Mouse (Mus musculus) mouse trophoblast stem cell (cell line): ENCODE results near the gene Gm28230.

Experiments used
- in situ Hi-C, 2 experiments: fragments of 300-500 bp; cut with MseI, MboI; formaldehyde crosslinking; loops; 2 replicates in 1 of 2; 3 replicates in 1 of 2; pipeline ENCODE4 v1.15.1; 2025

The Gm28230 gene

GRCm38 (mm10) chr2:74726551-74726950, at the start of gene Gm28230:
Gene Gm28230 (plus strand): TSS chr2:74726728.
- in situ Hi-C loops = loop anchor here in 1 of 2 experiments (10.0 kb wide), 1 partner anchor 238 kb away; no protein-coding TSS in a partner anchor

- in situ Hi-C loops = no loop called here
These were observed 49.4 kb upstream of the Gm28230 start for GRCm38 (mm10) chr2:74677106-74677505.

GRCm38 (mm10) chr2:74678891-74679595, 47.5 kb upstream of the Gm28230 start, which contains the start of gene Hoxd11:
Gene Hoxd11 (plus strand): TSS chr2:74679557.
- in situ Hi-C loops = no loop called here

- in situ Hi-C loops = no loop called here
These were observed 46.9 kb upstream of the Gm28230 start for GRCm38 (mm10) chr2:74679596-74679971.

GRCm38 (mm10) chr2:74679980-74680379, 46.5 kb upstream of the Gm28230 start:
- in situ Hi-C loops = no loop called here

GRCm38 (mm10) chr2:74680561-74681398, 45.7 kb upstream of the Gm28230 start:
- in situ Hi-C loops = no loop called here

- in situ Hi-C loops = no loop called here
These were observed 44.7 kb upstream of the Gm28230 start for GRCm38 (mm10) chr2:74681594-74682531.

DNA sequence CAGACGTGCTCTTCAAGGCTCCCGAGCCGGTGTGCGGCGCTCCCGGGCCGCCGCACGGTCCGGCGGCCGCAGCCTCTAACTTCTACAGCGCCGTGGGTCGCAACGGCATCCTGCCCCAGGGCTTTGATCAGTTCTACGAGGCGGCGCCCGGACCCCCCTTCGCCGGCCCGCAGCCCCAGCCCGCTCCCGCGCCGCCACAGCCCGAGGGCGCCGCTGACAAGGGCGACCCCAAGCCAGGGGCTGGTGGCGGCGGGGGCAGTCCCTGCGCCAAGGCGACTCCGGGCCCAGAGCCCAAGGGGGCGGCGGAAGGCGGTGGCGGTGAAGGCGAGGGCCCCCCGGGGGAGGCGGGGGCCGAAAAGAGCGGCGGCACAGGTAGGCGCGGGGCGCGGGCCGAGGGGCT, 43.7 kb upstream of the Gm28230 start:
- in situ Hi-C loops = no loop called here

GRCm38 (mm10) chr2:74683471-74683951, 43.0 kb upstream of the Gm28230 start:
- in situ Hi-C loops = no loop called here

GRCm38 (mm10) chr2:74684106-74684505, 42.4 kb upstream of the Gm28230 start:
- in situ Hi-C loops = no loop called here

DNA sequence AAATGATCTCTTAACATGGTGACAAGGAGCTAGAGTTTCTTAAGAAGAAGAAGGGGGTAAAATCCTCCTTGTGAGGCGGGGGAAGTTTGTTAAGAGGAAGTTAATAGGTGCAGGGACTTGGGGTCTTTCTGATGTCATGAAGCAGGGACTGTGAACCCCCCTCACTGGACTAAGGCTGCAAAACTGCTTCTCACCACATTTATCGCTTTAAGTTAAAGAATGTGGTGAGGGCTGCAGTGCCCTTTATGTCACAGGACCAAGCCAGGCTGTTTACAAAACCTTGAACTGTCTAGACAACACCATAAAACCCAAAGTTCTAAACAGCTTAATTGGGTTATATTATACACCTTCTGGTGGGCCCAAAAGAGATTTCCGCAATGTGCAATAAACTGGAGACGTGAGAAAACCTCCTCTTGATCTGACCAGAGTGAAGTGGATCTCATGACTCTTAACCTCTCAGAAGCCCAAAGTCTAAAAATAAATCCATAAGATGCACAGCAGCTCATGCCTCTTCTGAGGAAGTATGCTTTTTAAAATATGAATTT, 41.4 kb upstream of the Gm28230 start:
- in situ Hi-C loops = no loop called here

- in situ Hi-C loops = no loop called here
These were observed 40.1 kb upstream of the Gm28230 start for GRCm38 (mm10) chr2:74686301-74686987.

- in situ Hi-C loops = no loop called here
These were observed 39.4 kb upstream of the Gm28230 start for GRCm38 (mm10) chr2:74686988-74687697.

DNA sequence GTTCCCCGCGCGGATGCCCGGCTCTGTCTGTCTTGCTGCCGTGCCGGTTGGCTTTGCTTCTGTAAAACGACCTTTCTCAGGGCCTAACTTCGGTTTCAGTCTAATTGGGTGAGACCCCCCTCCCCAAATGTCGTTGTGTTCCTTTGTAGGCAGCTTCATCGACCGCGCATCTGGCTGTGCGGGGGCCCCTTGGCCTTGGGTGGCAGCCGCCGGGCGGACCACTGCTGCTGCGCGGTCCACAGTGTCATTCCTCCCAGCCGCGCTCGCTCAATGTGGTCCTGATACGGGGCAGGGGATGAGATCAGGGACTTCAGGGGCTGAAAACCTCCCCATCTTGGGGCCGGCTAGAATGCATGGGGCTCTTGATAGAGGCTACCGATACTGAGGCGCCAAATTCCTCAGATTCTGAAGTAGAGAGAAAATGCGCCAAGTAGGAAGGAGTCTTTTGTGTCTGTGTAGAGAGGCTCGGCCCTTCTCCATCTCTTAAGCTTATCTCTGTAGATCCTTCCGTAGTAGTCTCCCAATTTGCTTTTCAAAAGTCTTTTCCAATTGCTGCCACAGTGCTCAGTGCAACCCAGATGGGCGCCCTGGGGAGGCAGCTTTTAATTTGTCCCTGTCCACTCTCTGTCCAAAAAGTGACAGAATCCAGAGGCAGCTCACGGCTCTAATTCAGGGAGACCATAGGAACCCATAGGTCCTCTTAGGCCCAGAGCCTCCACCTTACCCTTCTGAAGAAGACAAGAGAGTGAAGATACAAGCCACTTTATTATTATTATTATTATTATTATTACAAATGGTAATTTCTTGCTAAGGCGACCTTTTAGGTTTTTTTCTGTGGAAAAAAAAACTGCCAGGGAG, 38.6 kb upstream of the Gm28230 start:
- in situ Hi-C loops = no loop called here

- in situ Hi-C loops = no loop called here
These were observed 37.5 kb upstream of the Gm28230 start for GRCm38 (mm10) chr2:74688795-74689573.

DNA sequence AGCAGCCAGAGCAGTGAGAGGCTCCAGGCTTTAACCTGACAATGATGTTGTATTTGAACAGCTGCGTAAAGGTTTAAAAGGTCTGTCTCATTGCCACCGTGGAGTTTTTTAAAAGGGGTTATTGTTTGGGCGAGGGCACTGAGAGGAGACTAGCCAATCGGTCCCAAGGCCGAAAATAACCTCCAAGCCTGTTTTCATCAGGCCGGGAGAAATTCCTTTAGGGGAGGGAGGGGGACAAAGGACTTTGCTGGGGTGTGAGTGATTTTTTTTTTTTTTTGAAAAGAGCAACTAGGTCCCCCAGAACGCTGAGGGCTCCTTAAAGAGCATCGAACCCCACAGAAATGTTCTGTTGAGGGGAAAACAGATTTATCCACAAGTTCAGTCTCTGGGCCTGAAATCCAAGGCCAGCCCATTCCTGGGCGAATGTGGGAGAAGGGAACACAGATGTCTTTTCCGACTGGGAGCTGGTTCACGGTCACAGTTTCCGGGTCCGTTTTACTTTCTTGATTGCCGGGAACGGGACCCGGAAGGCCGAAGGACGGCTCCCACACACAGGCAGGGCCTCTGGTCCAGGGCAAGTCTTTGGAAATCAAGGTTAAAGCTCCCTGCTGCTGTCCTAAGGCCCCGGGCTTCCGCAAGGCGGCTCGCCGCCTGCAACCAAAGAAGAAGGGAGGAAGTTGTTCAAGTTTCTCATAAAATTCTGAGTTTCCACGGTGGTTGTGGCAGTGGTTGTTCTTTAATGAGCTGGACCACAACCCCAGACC, 36.8 kb upstream of the Gm28230 start:
- in situ Hi-C loops = loop anchor here in 1 of 2 experiments (10.0 kb wide), 1 partner anchor 615 kb away; no protein-coding TSS in a partner anchor

DNA sequence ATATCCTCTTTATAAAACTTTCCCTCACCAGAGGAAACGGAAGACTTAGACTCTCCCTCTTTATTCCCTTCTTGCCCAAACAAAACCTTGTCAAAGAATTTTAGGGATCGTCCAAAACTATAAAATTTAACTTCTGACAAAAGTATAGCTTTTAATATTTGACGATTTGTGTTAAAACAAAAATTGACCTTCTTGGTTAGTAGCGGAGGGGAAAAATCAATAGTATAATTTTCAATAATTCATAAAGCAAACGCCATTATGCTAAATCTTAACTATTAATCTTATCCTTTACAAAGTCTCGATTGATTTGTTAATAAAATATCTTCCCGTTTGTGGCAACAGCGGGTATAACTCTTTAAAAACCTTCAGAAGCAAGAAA, 36.2 kb upstream of the Gm28230 start:
- in situ Hi-C loops = loop anchor here in 1 of 2 experiments (10.0 kb wide), 1 partner anchor 614 kb away; no protein-coding TSS in a partner anchor
